Mouse (Mus musculus) adrenal gland, postnatal 14 days (tissue): ENCODE measurements around the gene Grin2a. TPM values are rescaled to one million over a fixed set of nuclear protein-coding genes. Genes with fewer than 3 reads are reported as not detected.

Experiments used
- DNase-seq: peaks from one replicate; pipeline ENCODE4 v3.0.0; 2021; ENCODE audit warnings: mixed read lengths
- total RNA-seq: library from RNA; stranded (reverse); gene quantifications from 2 replicates; pipeline ENCODE4 v1.2.3, GENCODE M21; 2021

Gene Grin2a
- total RNA-seq, 1 experiment from 2014 or later = 0.93 TPM

GRCm38 (mm10) chr16:9865710-9866109 lies 129.7 kb downstream of the Grin2a start:
- DNase-seq = peak; percentile 5

- no peak for DNase-seq
Observed at GRCm38 (mm10) chr16:9865039-9865438, 130.3 kb downstream of the Grin2a start.

GRCm38 (mm10) chr16:9857758-9858157 lies 137.6 kb downstream of the Grin2a start:
- DNase-seq = no peak

GRCm38 (mm10) chr16:9851265-9851988 lies 143.9 kb downstream of the Grin2a start:
- DNase-seq = no peak

GRCm38 (mm10) chr16:9841496-9841895 lies 153.9 kb downstream of the Grin2a start:
- DNase-seq = no peak

GRCm38 (mm10) chr16:9836542-9836941 lies 158.8 kb downstream of the Grin2a start:
- DNase-seq = peak; percentile 48

GRCm38 (mm10) chr16:9834236-9834635 lies 161.1 kb downstream of the Grin2a start:
- DNase-seq = no peak

- no peak for DNase-seq
Observed at GRCm38 (mm10) chr16:9825110-9825483, 170.3 kb downstream of the Grin2a start.

GRCm38 (mm10) chr16:9824436-9825109 lies 170.8 kb downstream of the Grin2a start:
- no peak for DNase-seq

GRCm38 (mm10) chr16:9823686-9824085 lies 171.7 kb downstream of the Grin2a start:
- DNase-seq = no peak

GRCm38 (mm10) chr16:9819508-9819907 lies 175.9 kb downstream of the Grin2a start:
- DNase-seq = no peak

GRCm38 (mm10) chr16:9801338-9801737 lies 194.0 kb downstream of the Grin2a start:
- no peak for DNase-seq

- peak; percentile 16 for DNase-seq
Observed at GRCm38 (mm10) chr16:9800221-9800620, 195.1 kb downstream of the Grin2a start.

- DNase-seq = no peak
Observed at GRCm38 (mm10) chr16:9792976-9793375, 202.4 kb downstream of the Grin2a start.

- DNase-seq = no peak
Observed at GRCm38 (mm10) chr16:9786261-9786660, 209.1 kb downstream of the Grin2a start.

- no peak for DNase-seq
Observed at GRCm38 (mm10) chr16:9785821-9786220, 209.5 kb downstream of the Grin2a start.

- DNase-seq = no peak
Observed at GRCm38 (mm10) chr16:9768981-9769380, 226.4 kb downstream of the Grin2a start.

- DNase-seq = no peak
Observed at GRCm38 (mm10) chr16:9768356-9768755, 227.0 kb downstream of the Grin2a start.

- DNase-seq = no peak
Observed at GRCm38 (mm10) chr16:9767946-9768345, 227.4 kb downstream of the Grin2a start.

- DNase-seq = no peak
Observed at GRCm38 (mm10) chr16:9764086-9764485, 231.3 kb downstream of the Grin2a start.

- DNase-seq = no peak
Observed at GRCm38 (mm10) chr16:9760347-9760746, 235.0 kb downstream of the Grin2a start.

GRCm38 (mm10) chr16:9756849-9757248 lies 238.5 kb downstream of the Grin2a start:
- DNase-seq = no peak

GRCm38 (mm10) chr16:9754061-9754460 lies 241.3 kb downstream of the Grin2a start:
- no peak for DNase-seq

- peak; percentile 21 for DNase-seq
Observed at GRCm38 (mm10) chr16:9753045-9753444, 242.3 kb downstream of the Grin2a start.
